8 mouse cellular contexts compared by ENCODE assay signal in genomic region chr13:12627746-12628145, GRCm38 (mm10).
DNase-seq lines count a peak whose midpoint lies in the region; ATAC-seq and TF ChIP-seq lines count a peak whose summit lies in the region.
"Not testable (repeated sequence)": the region's sequence is repeated elsewhere in the genome, so short reads cannot be mapped to it uniquely, and the experiment has no call there.

No protein-coding gene starts in this region.

- in situ Hi-C loops in CH12.LX (cut with MboI; ENCODE audit: low pct_ligation_motif_present, low pct_unique_long_range_greater_than_20kb, low sequenced_read_pairs), result not testable (repeated sequence)

- not testable (repeated sequence) for H3K9me3 ChIP-seq in CH12.LX (replicated peaks; ENCODE audit: low read length)

- DNase-seq in A20 (ENCODE audit: low read depth, low spot score), result peak; percentile 86
- peak; percentile 51 for DNase-seq in CH12.LX (ENCODE audit: extremely low read depth)
- DNase-seq in spleen, adult 2 months (ENCODE audit: low read depth in 1 of 2, low spot score in 2 of 2), result peak; percentile 13 to 17
- peak; percentile 66 for DNase-seq in splenic B cell, adult 2 months (ENCODE audit: low read depth, low spot score)

- TF ChIP-seq CTCF in CH12.LX (conservative IDR thresholded peaks at IDR 0.05 in 1 of 2, IDR thresholded peaks at IDR 0.05 in 1 of 2; ENCODE audit: low read depth in 2 of 2, low read length in 2 of 2); spleen, adult 2 months (IDR thresholded peaks at IDR 0.05; ENCODE audit: extremely low read depth, insufficient read depth, insufficient read length, insufficient replicate concordance): not testable (repeated sequence)

- peak; percentile 61 for TF ChIP-seq EP300 in CH12.LX (IDR thresholded peaks at IDR 0.05; ENCODE audit: low read length)

- peak; percentile 55; the same call in 1 of the 2 replicates for ATAC-seq in granulocyte monocyte progenitor cell, adult 5-6 weeks (replicated peaks; ENCODE audit: poor library complexity, severe bottlenecking)
- peak; percentile 43 to 47; a peak in 2 of 4 replicates for ATAC-seq in hematopoietic stem cell, adult 5-6 weeks (replicated peaks in 1 of 2; ENCODE audit: insufficient read depth in 1 of 2, low FRiP score in 2 of 2, low TSS enrichment in 1 of 2, low read depth in 1 of 2, poor library complexity in 2 of 2, severe bottlenecking in 2 of 2)
- ATAC-seq in megakaryocyte progenitor cell, adult 5-6 weeks (replicated peaks; ENCODE audit: poor library complexity), result peak; percentile 46; the same call in 1 of the 2 replicates
- ATAC-seq in monocyte, adult 5-6 weeks (replicated peaks; ENCODE audit: insufficient number of reproducible peaks, low FRiP score, low TSS enrichment, poor library complexity, severe bottlenecking), result peak; percentile 24

- H3K79me2 ChIP-seq in CH12.LX (replicated peaks; ENCODE audit: control insufficient read depth, extremely low read depth, insufficient read depth, poor library complexity, severe bottlenecking), result not testable (repeated sequence)

- not testable (repeated sequence) for TF ChIP-seq RAD21 in CH12.LX (IDR thresholded peaks at IDR 0.05; ENCODE audit: low read depth, low read length)

- dilution Hi-C loops in CH12.LX (cut with MboI; ENCODE audit: extremely low pct_ligation_motif_present, extremely low pct_unique_long_range_greater_than_20kb, low sequenced_read_pairs), result not testable (repeated sequence)

- H3K9ac ChIP-seq in CH12.LX (ENCODE audit: insufficient read depth, low read depth), result not testable (repeated sequence)

- WGBS in spleen, adult 2 months, result 51% methylated on average over 8 of the region's 8 CpGs

- H3K4me1 ChIP-seq in CH12.LX (ENCODE audit: control insufficient read depth in 1 of 2, insufficient read depth in 2 of 2), result peaks cover 18 to 27% of the 10 kb centered on the region in 2 experiments
- H3K4me1 ChIP-seq in spleen, adult 2 months (ENCODE audit: control insufficient read depth, insufficient read depth, insufficient read length), result peaks cover 12% of the 10 kb centered on the region; the same call in 1 of the 2 replicates

- H3K36me3 ChIP-seq in CH12.LX (replicated peaks in 1 of 2; ENCODE audit: control insufficient read depth in 1 of 2, insufficient read depth in 1 of 2, low read length in 1 of 2), result peaks cover 15 to 17% of the 10 kb centered on the region in 2 experiments
- H3K36me3 ChIP-seq in spleen, adult 2 months (ENCODE audit: control insufficient read depth, insufficient read depth, low read length); splenic B cell, adult 2 months (ENCODE audit: control insufficient read depth, insufficient read depth, low read length, poor library complexity, severe bottlenecking): not testable (repeated sequence)

- not testable (repeated sequence) for H3K4me2 ChIP-seq in CH12.LX (ENCODE audit: insufficient read depth, low read depth, poor library complexity, severe bottlenecking)

- not testable (repeated sequence) for H3K27me3 ChIP-seq in CH12.LX (replicated peaks); spleen, adult 2 months (ENCODE audit: control insufficient read depth, insufficient read depth, low read length); splenic B cell, adult 2 months (ENCODE audit: control insufficient read depth, insufficient read depth, low read length, poor library complexity, severe bottlenecking)

- H3K27ac ChIP-seq in CH12.LX (ENCODE audit: insufficient read depth, low read depth); spleen, adult 2 months (ENCODE audit: insufficient read depth, low read length): not testable (repeated sequence)

- not testable (repeated sequence) for TF ChIP-seq POLR2A in CH12.LX (IDR thresholded peaks at IDR 0.05; ENCODE audit: low read depth, low read length); spleen, adult 2 months (IDR thresholded peaks at IDR 0.05; ENCODE audit: low read depth, low read length)

- not testable (repeated sequence) for H3K4me3 ChIP-seq in CH12.LX (replicated peaks in 1 of 3; ENCODE audit: low read depth in 2 of 3, low read length in 2 of 3, poor library complexity in 1 of 3); spleen, adult 2 months (ENCODE audit: extremely low read depth, insufficient read depth, insufficient read length)

TF ChIP-seq in CH12.LX, 34 proteins besides CTCF, POLR2A, EP300 and RAD21:
- TF ChIP-seq IRF4 (IDR thresholded peaks at IDR 0.05; ENCODE audit: low read depth, low read length) (peak; percentile 83), BHLHE40 (IDR thresholded peaks at IDR 0.05; ENCODE audit: low read depth, low read length) (peak; percentile 41; the same call in 1 of the 2 replicates), TCF12 (IDR thresholded peaks at IDR 0.05; ENCODE audit: low read depth, low read length) (0 out of 2 replicates have a peak, but pooled peaks have one; percentile 13)

Comparison
In these comparisons a context has a peak if more than half of its experiments do, and no peak if none do; other contexts are left out.
1. DNase-seq: peak in every context shown above with its lines; median percentile 86 in A20; 66 in splenic B cell, adult 2 months; 51 in CH12.LX; 15 in spleen, adult 2 months.